Mouse (Mus musculus) spleen, postnatal 10 days (tissue): ENCODE measurements at regions not wholly inside any gene's neighbourhood (a gene's known extent, or its start where the extent isn't known, plus 50 kb on each side); places are given as distances from the start of the nearest gene placed in this dataset.
"Not testable (repeated sequence)": the region's sequence is repeated elsewhere in the genome, so short reads cannot be mapped to it uniquely, and the experiment has no call there.

Experiments used
- DNase-seq, 2 experiments: peaks; one replicate each; pipeline ENCODE4 v3.0.0; 2021 to 2022; ENCODE audit warnings: low spot score in 2 of 2

- no peak for DNase-seq
Observed at GRCm38 (mm10) chr9:43520931-43521330, 210.3 kb downstream of the Trim29 start.

- DNase-seq: no peak
Observed at GRCm38 (mm10) chr9:43524947-43525565, 214.4 kb downstream of the Trim29 start.

- DNase-seq: no peak
Observed at GRCm38 (mm10) chr9:43532187-43532586, 211.6 kb upstream of the Nectin1 start.

- no peak for DNase-seq
Observed at GRCm38 (mm10) chr9:43535967-43536366, 207.8 kb upstream of the Nectin1 start.

- no peak for DNase-seq
Observed at GRCm38 (mm10) chr9:43537121-43537520, 206.7 kb upstream of the Nectin1 start.

GRCm38 (mm10) chr9:43540131-43540530 is 203.7 kb upstream of the Nectin1 start:
- no peak for DNase-seq

- DNase-seq: no peak
Observed at GRCm38 (mm10) chr9:43541234-43541633, 202.6 kb upstream of the Nectin1 start.

GRCm38 (mm10) chr9:43542077-43542654 is 201.6 kb upstream of the Nectin1 start:
- DNase-seq: no peak

- peak in 1 of 2 experiments; percentile 19 for DNase-seq
Observed at GRCm38 (mm10) chr9:43545081-43545565, 198.7 kb upstream of the Nectin1 start.

- DNase-seq: no peak
Observed at GRCm38 (mm10) chr9:43548883-43549282, 194.9 kb upstream of the Nectin1 start.

- DNase-seq: no peak
Observed at GRCm38 (mm10) chr9:43549293-43549692, 194.5 kb upstream of the Nectin1 start.

GRCm38 (mm10) chr9:43552758-43553157 is 191.0 kb upstream of the Nectin1 start:
- not testable (repeated sequence) for DNase-seq

- DNase-seq: no peak
Observed at GRCm38 (mm10) chr9:43562016-43562415, 181.8 kb upstream of the Nectin1 start.

- no peak for DNase-seq
Observed at GRCm38 (mm10) chr9:43564239-43564906, 179.4 kb upstream of the Nectin1 start.

GRCm38 (mm10) chr9:43568851-43569250 is 174.9 kb upstream of the Nectin1 start:
- DNase-seq: no peak

GRCm38 (mm10) chr9:43571086-43571485 is 172.7 kb upstream of the Nectin1 start:
- no peak for DNase-seq

- no peak for DNase-seq
Observed at GRCm38 (mm10) chr9:43575659-43576058, 168.1 kb upstream of the Nectin1 start.

- DNase-seq: no peak
Observed at GRCm38 (mm10) chr9:43580653-43581052, 163.1 kb upstream of the Nectin1 start.

GRCm38 (mm10) chr9:43585616-43586015 is 158.2 kb upstream of the Nectin1 start:
- no peak for DNase-seq

- DNase-seq: no peak
Observed at GRCm38 (mm10) chr9:43593236-43593635, 150.5 kb upstream of the Nectin1 start.

GRCm38 (mm10) chr9:43594814-43595213 is 149.0 kb upstream of the Nectin1 start:
- DNase-seq: no peak

GRCm38 (mm10) chr9:43595461-43595860 is 148.3 kb upstream of the Nectin1 start:
- no peak for DNase-seq

- no peak for DNase-seq
Observed at GRCm38 (mm10) chr9:43600396-43600795, 143.4 kb upstream of the Nectin1 start.
